Mouse (Mus musculus) testis, postnatal 10 days (tissue): ENCODE measurements at regions not wholly inside any gene's neighbourhood (a gene's known extent, or its start where the extent isn't known, plus 50 kb on each side); places are given as distances from the start of the nearest gene placed in this dataset.
"Not testable (repeated sequence)": the region's sequence is repeated elsewhere in the genome, so short reads cannot be mapped to it uniquely, and the experiment has no call there.

Experiments
- DNase-seq: peaks from one replicate; pipeline ENCODE4 v3.0.0; 2021; ENCODE audit warnings: low spot score

GRCm38 (mm10) chr2:95433996-95434395, 884.0 kb upstream of the Lrrc4c start:
- DNase-seq: not testable (repeated sequence)

GRCm38 (mm10) chr2:95440957-95441356, 877.0 kb upstream of the Lrrc4c start:
- no peak for DNase-seq

GRCm38 (mm10) chr2:95443245-95443799, 874.6 kb upstream of the Lrrc4c start:
- DNase-seq: no peak

- DNase-seq: no peak
These were observed 869.1 kb upstream of the Lrrc4c start for GRCm38 (mm10) chr2:95448897-95449296.

- DNase-seq: no peak
These were observed 838.1 kb upstream of the Lrrc4c start for GRCm38 (mm10) chr2:95479827-95480226.

GRCm38 (mm10) chr2:95483397-95483796, 834.6 kb upstream of the Lrrc4c start:
- DNase-seq: no peak

- no peak for DNase-seq
These were observed 830.3 kb upstream of the Lrrc4c start for GRCm38 (mm10) chr2:95487580-95488135.

GRCm38 (mm10) chr2:95494026-95494697, 823.8 kb upstream of the Lrrc4c start:
- no peak for DNase-seq

- peak; percentile 45 for DNase-seq
These were observed 823.3 kb upstream of the Lrrc4c start for GRCm38 (mm10) chr2:95494698-95495088.

GRCm38 (mm10) chr2:95511286-95511685, 806.7 kb upstream of the Lrrc4c start:
- no peak for DNase-seq

- no peak for DNase-seq
These were observed 796.3 kb upstream of the Lrrc4c start for GRCm38 (mm10) chr2:95521624-95522023.

- DNase-seq: no peak
These were observed 793.2 kb upstream of the Lrrc4c start for GRCm38 (mm10) chr2:95524590-95525266.

GRCm38 (mm10) chr2:95564089-95564488, 753.9 kb upstream of the Lrrc4c start:
- no peak for DNase-seq

GRCm38 (mm10) chr2:95575882-95576281, 742.1 kb upstream of the Lrrc4c start:
- no peak for DNase-seq

- DNase-seq: no peak
These were observed 738.8 kb upstream of the Lrrc4c start for GRCm38 (mm10) chr2:95579201-95579600.

- DNase-seq: no peak
These were observed 732.0 kb upstream of the Lrrc4c start for GRCm38 (mm10) chr2:95586002-95586401.

- no peak for DNase-seq
These were observed 730.9 kb upstream of the Lrrc4c start for GRCm38 (mm10) chr2:95587044-95587443.

- DNase-seq: no peak
These were observed 704.6 kb upstream of the Lrrc4c start for GRCm38 (mm10) chr2:95613354-95613753.

- no peak for DNase-seq
These were observed 680.4 kb upstream of the Lrrc4c start for GRCm38 (mm10) chr2:95637533-95637932.

- DNase-seq: peak; percentile 55
These were observed 643.6 kb upstream of the Lrrc4c start for GRCm38 (mm10) chr2:95674347-95674746.

GRCm38 (mm10) chr2:95715355-95715754, 602.6 kb upstream of the Lrrc4c start:
- DNase-seq: no peak
